Mouse (Mus musculus) limb, embryonic 14.5 days (tissue): ENCODE data around the gene Zdhhc24. TPM values are rescaled to one million over a fixed set of nuclear protein-coding genes. Genes with fewer than 3 reads are reported as not detected.
A peak's percentile ranks its signal among the peaks of the same experiment; 100 is the strongest.

Experiments used
- ATAC-seq: fragments of 200-750 bp; cut with Nextera tagmentation; 2 replicates; pipeline ENCODE4 v1.8.0; 2017; ENCODE audit warnings: low read depth, moderate number of reproducible peaks, moderate TSS enrichment; ENCODE audit not compliant: low FRiP score
- DNase-seq: peaks from one replicate; pipeline ENCODE4 v3.0.0-alpha.2; 2015; ENCODE audit warnings: low spot score
- H3K27ac ChIP-seq: fragments of 300-500 bp; sonication (generic); replicated peaks from 2 replicates; pipeline ENCODE4 v1.5.1; 2014; ENCODE audit warnings: low read depth, mild to moderate bottlenecking, low read length, moderate library complexity, mixed read lengths
- H3K27me3 ChIP-seq: fragments of 300-500 bp; sonication (generic); 2 replicates; pipeline ENCODE4 v1.6.1; 2014; ENCODE audit warnings: low read length, mixed read lengths; ENCODE audit not compliant: control insufficient read depth, insufficient read depth
- H3K36me3 ChIP-seq: fragments of 300-500 bp; sonication (generic); 2 replicates; pipeline ENCODE4 v1.6.1; 2014; ENCODE audit warnings: mild to moderate bottlenecking, low read length, moderate library complexity, mixed read lengths; ENCODE audit not compliant: control insufficient read depth, insufficient read depth
- H3K4me1 ChIP-seq: fragments of 300-500 bp; sonication (generic); 2 replicates; pipeline ENCODE4 v1.6.1; 2014; ENCODE audit warnings: antibody characterized with exemption, low read length, mixed read lengths; ENCODE audit not compliant: control insufficient read depth, insufficient read depth
- H3K4me2 ChIP-seq: fragments of 300-500 bp; sonication (generic); replicated peaks from 2 replicates; pipeline ENCODE4 v1.6.1; 2014; ENCODE audit warnings: low read depth, mild to moderate bottlenecking, low read length, moderate library complexity; ENCODE audit not compliant: severe bottlenecking
- H3K4me3 ChIP-seq: fragments of 300-500 bp; sonication (generic); replicated peaks from 2 replicates; pipeline ENCODE4 v1.5.1; 2014; ENCODE audit warnings: low read length
- H3K9ac ChIP-seq: fragments of 300-500 bp; sonication (generic); 2 replicates; pipeline ENCODE4 v1.6.1; 2014; ENCODE audit warnings: mild to moderate bottlenecking, low read depth, low read length, moderate library complexity; ENCODE audit not compliant: severe bottlenecking
- H3K9me3 ChIP-seq: fragments of 300-500 bp; sonication (generic); 2 replicates; pipeline ENCODE4 v1.6.1; 2016; ENCODE audit warnings: low read length; ENCODE audit not compliant: control insufficient read depth
- POLR2A ChIP-seq: fragments of 200-500 bp; IDR thresholded peaks from 2 replicates; pipeline ENCODE4 v1.8.0; 2012; ENCODE audit warnings: inconsistent platforms, mild to moderate bottlenecking, moderate library complexity, borderline replicate concordance; ENCODE audit not compliant: insufficient read depth, insufficient read length; ENCODE audit errors: extremely low read depth
- WGBS: fragments of 180-500 bp; shearing (Covaris S2); extraction: QIAGEN DNeasy Blood & Tissue Kit; methylation state at CpG from one replicate; pipeline ENCODE4 v1.1.7; 2014; 5-methylcytosine and 5-hydroxymethylcytosine counted together
- polyA plus RNA-seq, 2 experiments: library from polyadenylated mRNA; depleted of rRNA in 1 of 2; stranded (reverse) in 1 of 2; unstranded in 1 of 2; fragments of >200 nt; fragmentation: Nextera tagmentation in 1 of 2; extraction: Ambion mirVana in 1 of 2; gene quantifications; 2 replicates each; pipeline versions ENCODE4 v1.2.1 to v1.2.3; 2012 to 2014

Zdhhc24 gene
- polyA plus RNA-seq, 2 experiments: 7.7 to 22.7 TPM

DNA sequence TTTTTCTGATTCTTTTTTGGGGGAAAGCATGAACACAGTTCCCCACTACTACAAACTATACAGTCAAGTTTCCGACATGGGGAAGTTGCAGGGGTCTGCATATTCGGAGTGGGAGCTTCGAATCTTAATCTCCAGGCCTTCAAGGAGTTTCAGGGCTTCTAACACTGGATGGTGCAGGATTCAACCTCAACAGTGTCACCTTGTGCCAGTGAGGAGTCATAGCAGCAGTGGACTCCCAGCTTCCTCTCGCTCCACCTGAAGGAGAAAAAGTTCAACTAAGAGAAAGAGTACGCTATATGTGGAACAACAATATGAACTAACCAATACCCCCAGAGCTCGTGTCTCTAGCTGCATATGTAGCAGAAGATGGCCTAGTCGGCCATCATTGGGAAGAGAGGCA is 31.0 kb upstream of the Zdhhc24 start:
- Histone ChIP-seq H3K9me3 (no peaks in the 10 kb centered on the region), H3K4me3 (no peak overlapping the region), H3K4me2 (no peak overlapping the region), H3K27me3 (no peaks in the 10 kb centered on the region), H3K4me1 (no peaks in the 10 kb centered on the region), H3K36me3 (no peaks in the 10 kb centered on the region), H3K27ac (no peak overlapping the region), H3K9ac (no peak overlapping the region)
- TF ChIP-seq POLR2A: no peak
- 36% methylated on average over 7 of the region's 7 CpGs for whole genome bisulfite sequencing
- ATAC-seq (no peak), DNase-seq (peak; percentile 31)

DNA sequence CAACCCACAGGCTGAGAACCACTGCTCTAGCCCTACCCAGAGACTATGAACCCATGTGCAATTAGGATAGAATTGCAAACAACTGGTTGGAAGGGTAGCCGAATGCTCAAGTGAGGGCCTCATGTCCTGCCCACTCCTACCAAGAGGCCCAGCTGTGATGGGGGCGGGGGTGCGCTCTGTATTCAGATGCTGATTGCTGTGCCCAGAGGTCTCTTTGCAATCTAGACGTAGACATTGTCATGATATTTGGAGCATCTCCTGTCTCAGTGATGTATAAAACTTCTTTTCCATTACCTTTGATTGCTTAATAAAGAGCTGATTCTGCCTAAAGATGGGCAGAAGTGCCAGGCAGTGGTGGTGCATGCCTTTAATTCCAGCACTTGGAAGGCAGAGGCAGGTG is 28.7 kb upstream of the Zdhhc24 start:
- Histone ChIP-seq H3K9me3 (no peaks in the 10 kb centered on the region), H3K27ac (no peak overlapping the region), H3K4me1 (no peaks in the 10 kb centered on the region), H3K4me2 (no peak overlapping the region), H3K27me3 (no peaks in the 10 kb centered on the region), H3K9ac (no peak overlapping the region), H3K4me3 (no peak overlapping the region), H3K36me3 (no peaks in the 10 kb centered on the region)
- WGBS: 39% methylated on average over 4 of the region's 4 CpGs
- TF ChIP-seq POLR2A: no peak
- DNase-seq (no peak), ATAC-seq (no peak)

DNA sequence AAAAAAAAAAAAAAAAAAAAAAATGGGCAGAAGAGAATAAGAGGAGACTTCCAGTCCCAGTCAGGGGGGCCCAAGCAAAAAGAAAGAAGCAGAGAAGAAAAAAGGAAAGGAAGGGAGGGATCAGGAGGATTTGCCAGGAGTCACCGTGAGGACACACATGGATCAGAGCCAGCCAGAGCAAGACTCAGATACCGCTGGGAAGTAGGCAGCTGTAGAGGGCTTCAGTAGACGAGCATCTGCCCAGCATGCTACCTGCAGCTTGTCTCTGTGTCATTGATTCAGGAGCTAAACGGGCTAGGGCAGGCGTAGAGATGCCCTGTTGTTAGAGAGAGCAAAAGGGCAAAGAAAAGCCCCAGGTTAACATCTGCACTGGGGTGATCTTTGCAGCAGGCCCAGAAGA is 28.2 kb upstream of the Zdhhc24 start:
- WGBS: 52% methylated on average over 5 of the region's 5 CpGs

DNA sequence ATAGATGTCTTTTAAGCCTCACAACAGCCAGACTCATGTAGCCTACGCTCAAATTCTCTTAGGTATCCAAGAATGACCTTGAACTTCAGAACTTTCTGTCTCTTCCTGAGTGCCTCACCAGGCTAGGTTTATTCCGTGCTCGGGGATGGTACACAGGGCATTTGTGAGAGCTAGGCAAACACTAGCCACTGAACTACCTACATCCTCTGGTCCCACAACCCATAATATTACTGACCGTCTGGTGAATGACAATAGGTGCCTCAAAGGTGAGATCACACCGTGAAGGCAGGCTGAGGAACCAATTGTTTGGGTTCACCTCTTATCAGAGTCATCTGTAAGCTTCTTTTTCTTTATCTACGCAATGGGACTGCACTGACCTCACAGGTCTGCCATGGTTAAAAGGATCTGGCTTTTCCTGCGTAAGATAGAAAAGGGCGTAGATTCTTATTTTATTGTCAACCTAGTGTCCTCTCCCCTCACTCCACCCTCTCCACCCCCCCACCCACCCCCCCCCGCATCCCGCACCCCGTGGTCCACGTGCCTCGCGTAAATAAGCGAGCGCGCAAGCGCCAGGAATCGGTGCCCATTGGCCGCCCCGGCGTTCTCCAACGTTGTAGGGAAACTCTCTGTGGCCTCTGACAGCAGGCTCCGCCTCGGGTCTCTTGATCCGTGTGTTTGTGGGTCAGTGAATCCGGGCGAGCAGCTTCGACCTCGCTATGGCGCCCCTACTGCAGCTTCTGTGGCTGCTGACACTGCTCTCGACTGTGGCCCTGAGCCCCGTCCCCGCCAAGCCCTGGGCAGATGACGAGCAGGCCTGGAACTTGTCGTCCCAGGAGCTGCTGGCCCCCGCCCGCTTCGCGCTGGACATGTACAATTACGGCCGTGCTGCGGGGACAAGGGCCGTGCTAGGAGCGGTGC is 23.7 kb upstream of the Zdhhc24 start, which contains the start of gene Ctsf:
Gene Ctsf (plus strand): TSS at position 579 of the 918 bp plus-strand sequence.
- peak within 1 kb of the TSS; percentile 61 for H3K4me3 ChIP-seq
- no peaks in the 10 kb centered on the region for H3K36me3 ChIP-seq
- WGBS: 5% methylated on average over 45 of the region's 45 CpGs
- peak; percentile 80 for DNase-seq
- H3K4me1 ChIP-seq: peaks cover 4% of the 10 kb centered on the region; the same call in 1 of the 2 replicates
- ATAC-seq: peak; percentile 91
- H3K27me3 ChIP-seq: no peaks in the 10 kb centered on the region
- H3K9me3 ChIP-seq: no peaks in the 10 kb centered on the region
- peak within 1 kb of the TSS; percentile 68 for H3K9ac ChIP-seq
- H3K27ac ChIP-seq: no peak within 1 kb of the TSS
- peak within 1 kb of the TSS; percentile 96 for H3K4me2 ChIP-seq
- TF ChIP-seq POLR2A: no peak

More for the DNA sequence above, 28.2 kb upstream of the Zdhhc24 start:
- Histone ChIP-seq H3K27ac (no peak overlapping the region), H3K9ac (no peak overlapping the region), H3K4me2 (no peak overlapping the region), H3K27me3 (no peaks in the 10 kb centered on the region), H3K4me1 (peaks cover under 1% of the 10 kb centered on the region; the same call in 1 of the 2 replicates), H3K4me3 (no peak overlapping the region), H3K36me3 (no peaks in the 10 kb centered on the region), H3K9me3 (no peaks in the 10 kb centered on the region)
- ATAC-seq (no peak), DNase-seq (no peak)
- no peak for TF ChIP-seq POLR2A

DNA sequence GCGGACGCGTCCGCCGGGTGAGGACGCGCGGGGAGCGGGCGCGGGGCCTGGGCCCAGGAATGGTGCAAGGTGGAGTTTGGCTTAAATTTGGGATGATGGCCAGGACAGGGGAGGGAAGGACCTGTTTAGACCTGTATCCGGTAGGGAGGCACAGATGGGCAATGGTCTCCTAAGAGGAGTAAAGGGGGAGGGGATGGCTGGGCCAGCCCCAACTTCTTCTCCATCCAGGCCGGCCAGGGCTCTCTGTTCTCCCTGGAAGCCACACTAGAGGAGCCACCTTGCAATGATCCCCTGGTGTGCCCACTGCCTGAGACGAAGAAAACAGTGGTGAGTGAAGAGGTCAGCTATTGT is 23.0 kb upstream of the Zdhhc24 start:
- no peaks in the 10 kb centered on the region for H3K27me3 ChIP-seq
- peak overlapping the region; percentile 68 for H3K9ac ChIP-seq
- H3K36me3 ChIP-seq: 0 out of 2 replicates have a peak, but pooled peaks cover 2% of the 10 kb centered on the region
- H3K9me3 ChIP-seq: no peaks in the 10 kb centered on the region
- TF ChIP-seq POLR2A: no peak
- no peak for DNase-seq
- H3K4me1 ChIP-seq: peaks cover 4% of the 10 kb centered on the region; the same call in 1 of the 2 replicates
- ATAC-seq: no peak
- peak overlapping the region; percentile 96 for H3K4me2 ChIP-seq
- WGBS: 2% methylated on average over 14 of the region's 14 CpGs
- peak overlapping the region; percentile 61 for H3K4me3 ChIP-seq
- no peak overlapping the region for H3K27ac ChIP-seq
